Mouse (Mus musculus): ENCODE measurements around the gene Gm20422.
"Not testable (repeated sequence)": the region's sequence is repeated elsewhere in the genome, so short reads cannot be mapped to it uniquely, and the experiment has no call there.

The Gm20422 gene

DNA sequence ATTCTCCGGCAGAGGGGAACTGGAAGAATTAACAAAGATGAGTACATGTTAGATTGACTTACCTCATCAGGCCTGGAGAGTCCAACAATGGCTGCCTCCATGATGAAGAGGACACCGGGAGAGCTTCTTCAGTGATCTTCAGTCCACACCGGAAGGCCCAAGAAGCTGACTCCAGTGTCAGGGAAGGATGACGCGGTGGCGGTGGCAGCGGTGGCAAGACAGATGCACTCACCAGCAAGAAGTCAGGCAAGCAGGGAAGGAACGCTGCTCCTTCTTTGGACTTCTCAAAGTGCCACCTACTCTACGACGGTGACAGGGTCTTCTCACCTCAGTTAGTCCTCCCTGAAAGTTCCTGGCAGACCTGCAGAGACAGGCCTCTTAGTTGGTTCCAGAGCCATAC lies 64.1 kb downstream of the Gm20422 start, which contains the start of gene Zfp869:
TSS of gene Zfp869 (minus strand) at position 101 of the 400 bp plus-strand sequence.
- not testable (repeated sequence) for DNase-seq (ENCODE audit: low read depth, low spot score)

- DNase-seq (ENCODE audit: low read depth, low spot score), result no peak
These were observed 72.9 kb downstream of the Gm20422 start for GRCm38 (mm10) chr8:69701810-69702209.
